Mouse (Mus musculus): ENCODE measurements around the gene Kl. TPM values are rescaled to one million over a fixed set of nuclear protein-coding genes. Genes with fewer than 3 reads are reported as not detected.

Kl gene
- 0.07 TPM in 1 of 2 replicates, not detected in the other for polyA plus RNA-seq (2014; fragmentation: Nextera tagmentation; extraction: Ambion mirVana)

GRCm38 (mm10) chr5:150952328-150952668, at the start of gene Kl:
TSS of gene Kl (plus strand) at chr5:150952607.
- Histone ChIP-seq H3K9ac (ENCODE audit: low read length) (peak within 1 kb of the TSS; percentile 34), H3K27ac (ENCODE audit: low read depth) (no peak within 1 kb of the TSS), H3K4me1 (replicated peaks; ENCODE audit: control insufficient read depth, insufficient read depth, low read length) (no peaks in the 10 kb centered on the region), H3K9me3 (ENCODE audit: control insufficient read depth, low read length) (no peaks in the 10 kb centered on the region), H3K27me3 (replicated peaks; ENCODE audit: control insufficient read depth, insufficient read depth, low read length) (peaks cover 36% of the 10 kb centered on the region), H3K36me3 (ENCODE audit: control insufficient read depth, insufficient read depth, low read length) (no peaks in the 10 kb centered on the region), H3K4me2 (ENCODE audit: low read length) (peak within 1 kb of the TSS; percentile 77), H3K4me3 (ENCODE audit: low read depth, low read length) (peak within 1 kb of the TSS; percentile 47)
- ATAC-seq (replicated peaks; ENCODE audit: low FRiP score, low TSS enrichment, low read depth) (peak; percentile 43; the same call in 1 of the 2 replicates), DNase-seq (ENCODE audit: low spot score) (no peak)
- 2% methylated on average over 22 of the region's 22 CpGs for WGBS

GRCm38 (mm10) chr5:150906053-150907040, 46.1 kb upstream of the Kl start:
- Histone ChIP-seq H3K27me3 (replicated peaks; ENCODE audit: control insufficient read depth, insufficient read depth, low read length) (no peaks in the 10 kb centered on the region), H3K4me2 (ENCODE audit: low read length) (no peak overlapping the region), H3K4me3 (ENCODE audit: low read depth, low read length) (no peak overlapping the region), H3K4me1 (replicated peaks; ENCODE audit: control insufficient read depth, insufficient read depth, low read length) (no peaks in the 10 kb centered on the region), H3K36me3 (ENCODE audit: control insufficient read depth, insufficient read depth, low read length) (no peaks in the 10 kb centered on the region), H3K9ac (ENCODE audit: low read length) (no peak overlapping the region), H3K27ac (ENCODE audit: low read depth) (no peak overlapping the region), H3K9me3 (ENCODE audit: control insufficient read depth, low read length) (no peaks in the 10 kb centered on the region)
- DNase-seq (ENCODE audit: low spot score) = no peak
- ATAC-seq (replicated peaks; ENCODE audit: low FRiP score, low TSS enrichment, low read depth) = no peak
- WGBS = 38% methylated on average over 9 of the region's 9 CpGs

DNA sequence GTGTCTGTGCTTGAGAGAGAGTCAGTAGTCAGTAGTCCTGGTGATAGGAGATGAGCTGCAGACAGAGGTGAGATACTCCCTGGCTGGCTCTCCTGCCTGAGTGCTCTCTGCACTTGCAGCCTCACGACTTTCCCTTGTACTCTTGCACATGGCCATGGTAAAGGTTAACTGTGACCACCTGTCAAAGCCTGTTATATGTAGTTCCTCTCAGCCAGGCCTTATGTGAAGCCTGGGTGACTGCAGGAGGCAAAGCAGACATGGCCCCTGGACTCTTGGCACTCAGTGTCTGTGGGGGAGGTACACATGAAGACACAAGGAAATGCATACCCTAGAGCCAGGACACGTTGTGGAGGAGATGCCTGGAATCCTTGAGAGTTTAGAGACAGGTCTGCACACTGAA, 40.3 kb upstream of the Kl start:
- ATAC-seq (replicated peaks; ENCODE audit: low FRiP score, low TSS enrichment, low read depth) = no peak
- no peak overlapping the region for H3K4me2 ChIP-seq (ENCODE audit: low read length)
- DNase-seq (ENCODE audit: low spot score) = no peak
- 8% methylated on average over 2 of the region's 2 CpGs for WGBS
- H3K9me3 ChIP-seq (ENCODE audit: control insufficient read depth, low read length) = no peaks in the 10 kb centered on the region
- H3K4me1 ChIP-seq (replicated peaks; ENCODE audit: control insufficient read depth, insufficient read depth, low read length) = no peaks in the 10 kb centered on the region
- H3K27me3 ChIP-seq (replicated peaks; ENCODE audit: control insufficient read depth, insufficient read depth, low read length) = no peaks in the 10 kb centered on the region
- no peak overlapping the region for H3K9ac ChIP-seq (ENCODE audit: low read length)
- no peak overlapping the region for H3K27ac ChIP-seq (ENCODE audit: low read depth)
- H3K36me3 ChIP-seq (ENCODE audit: control insufficient read depth, insufficient read depth, low read length) = no peaks in the 10 kb centered on the region
- H3K4me3 ChIP-seq (ENCODE audit: low read depth, low read length) = no peak overlapping the region

DNA sequence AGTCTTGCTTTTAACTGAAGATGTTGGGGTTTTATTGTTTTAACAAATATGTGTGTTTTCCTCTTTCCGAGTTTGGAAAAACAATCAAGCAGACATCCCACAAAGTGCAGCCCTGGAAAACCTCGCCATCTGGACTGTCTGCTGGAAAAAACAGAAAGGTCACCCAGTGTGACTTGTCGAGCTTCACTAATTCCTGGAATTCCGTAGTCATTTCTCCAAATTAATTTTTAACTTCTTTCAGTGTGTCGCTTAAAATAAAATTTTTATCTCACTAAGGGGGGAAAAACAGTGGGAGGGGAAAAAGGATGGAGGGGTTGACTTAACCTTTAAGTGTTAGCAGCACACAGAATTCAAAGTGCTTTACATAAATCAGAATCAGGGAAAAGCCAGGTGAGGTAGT, 39.8 kb upstream of the Kl start:
- Histone ChIP-seq H3K9ac (ENCODE audit: low read length) (no peak overlapping the region), H3K36me3 (ENCODE audit: control insufficient read depth, insufficient read depth, low read length) (no peaks in the 10 kb centered on the region), H3K4me1 (replicated peaks; ENCODE audit: control insufficient read depth, insufficient read depth, low read length) (no peaks in the 10 kb centered on the region), H3K27me3 (replicated peaks; ENCODE audit: control insufficient read depth, insufficient read depth, low read length) (no peaks in the 10 kb centered on the region), H3K9me3 (ENCODE audit: control insufficient read depth, low read length) (no peaks in the 10 kb centered on the region), H3K4me3 (ENCODE audit: low read depth, low read length) (no peak overlapping the region), H3K4me2 (ENCODE audit: low read length) (no peak overlapping the region), H3K27ac (ENCODE audit: low read depth) (no peak overlapping the region)
- 23% methylated on average over 5 of the region's 5 CpGs for WGBS
- ATAC-seq (replicated peaks; ENCODE audit: low FRiP score, low TSS enrichment, low read depth) (no peak), DNase-seq (ENCODE audit: low spot score) (no peak)

- ATAC-seq (replicated peaks; ENCODE audit: low FRiP score, low TSS enrichment, low read depth) (no peak), DNase-seq (ENCODE audit: low spot score) (no peak)
- no peaks in the 10 kb centered on the region for H3K4me1 ChIP-seq (replicated peaks; ENCODE audit: control insufficient read depth, insufficient read depth, low read length)
- WGBS = 72% methylated on average over 4 of the region's 4 CpGs
- H3K27ac ChIP-seq (ENCODE audit: low read depth) = no peak overlapping the region
- H3K4me3 ChIP-seq (ENCODE audit: low read depth, low read length) = no peak overlapping the region
- no peaks in the 10 kb centered on the region for H3K9me3 ChIP-seq (ENCODE audit: control insufficient read depth, low read length)
- no peak overlapping the region for H3K4me2 ChIP-seq (ENCODE audit: low read length)
- H3K27me3 ChIP-seq (replicated peaks; ENCODE audit: control insufficient read depth, insufficient read depth, low read length) = no peaks in the 10 kb centered on the region
- no peak overlapping the region for H3K9ac ChIP-seq (ENCODE audit: low read length)
- H3K36me3 ChIP-seq (ENCODE audit: control insufficient read depth, insufficient read depth, low read length) = no peaks in the 10 kb centered on the region
Observed at GRCm38 (mm10) chr5:150915080-150916055, 37.0 kb upstream of the Kl start.

- no peak for DNase-seq (ENCODE audit: low spot score)
- Histone ChIP-seq H3K27ac (ENCODE audit: low read depth) (no peak overlapping the region), H3K9me3 (ENCODE audit: control insufficient read depth, low read length) (no peaks in the 10 kb centered on the region), H3K4me2 (ENCODE audit: low read length) (no peak overlapping the region), H3K4me3 (ENCODE audit: low read depth, low read length) (no peak overlapping the region), H3K36me3 (ENCODE audit: control insufficient read depth, insufficient read depth, low read length) (no peaks in the 10 kb centered on the region), H3K4me1 (replicated peaks; ENCODE audit: control insufficient read depth, insufficient read depth, low read length) (no peaks in the 10 kb centered on the region), H3K27me3 (replicated peaks; ENCODE audit: control insufficient read depth, insufficient read depth, low read length) (no peaks in the 10 kb centered on the region), H3K9ac (ENCODE audit: low read length) (no peak overlapping the region)
- no peak for ATAC-seq (replicated peaks; ENCODE audit: low FRiP score, low TSS enrichment, low read depth)
- WGBS = 76% methylated on average over 21 of the region's 21 CpGs
Observed at GRCm38 (mm10) chr5:150917131-150917858, 35.1 kb upstream of the Kl start.

- no peak for ATAC-seq (replicated peaks; ENCODE audit: low FRiP score, low TSS enrichment, low read depth)
- Histone ChIP-seq H3K9ac (ENCODE audit: low read length) (no peak overlapping the region), H3K4me1 (replicated peaks; ENCODE audit: control insufficient read depth, insufficient read depth, low read length) (no peaks in the 10 kb centered on the region), H3K27ac (ENCODE audit: low read depth) (no peak overlapping the region), H3K4me2 (ENCODE audit: low read length) (no peak overlapping the region), H3K4me3 (ENCODE audit: low read depth, low read length) (no peak overlapping the region), H3K36me3 (ENCODE audit: control insufficient read depth, insufficient read depth, low read length) (no peaks in the 10 kb centered on the region), H3K9me3 (ENCODE audit: control insufficient read depth, low read length) (no peaks in the 10 kb centered on the region), H3K27me3 (replicated peaks; ENCODE audit: control insufficient read depth, insufficient read depth, low read length) (no peaks in the 10 kb centered on the region)
- DNase-seq (ENCODE audit: low spot score) = no peak
- 80% methylated on average over 13 of the region's 13 CpGs for WGBS
Observed at GRCm38 (mm10) chr5:150918599-150918998, 33.8 kb upstream of the Kl start.

DNA sequence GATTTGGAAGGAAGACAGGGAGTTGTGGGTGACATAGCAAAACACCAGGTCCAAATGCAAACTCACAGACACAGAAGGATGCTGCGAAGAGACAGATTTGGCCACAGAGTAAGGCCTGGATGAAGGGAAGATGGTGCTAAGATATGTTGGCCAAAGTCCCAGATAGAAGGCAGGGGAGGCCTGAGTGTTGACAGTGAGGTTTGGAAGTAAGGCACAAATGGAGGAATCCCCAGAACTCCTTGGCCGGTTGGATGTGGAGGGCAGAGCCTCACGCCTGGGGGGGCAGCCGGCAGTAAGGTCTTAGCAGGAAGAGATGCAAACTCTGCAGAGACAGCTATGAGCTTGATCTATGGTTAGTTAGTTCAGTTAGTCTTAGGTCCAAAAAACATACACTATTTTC, 33.1 kb upstream of the Kl start:
- ATAC-seq (replicated peaks; ENCODE audit: low FRiP score, low TSS enrichment, low read depth) (no peak), DNase-seq (ENCODE audit: low spot score) (no peak)
- WGBS = 81% methylated on average over 4 of the region's 4 CpGs
- no peaks in the 10 kb centered on the region for H3K9me3 ChIP-seq (ENCODE audit: control insufficient read depth, low read length)
- no peak overlapping the region for H3K4me3 ChIP-seq (ENCODE audit: low read depth, low read length)
- H3K36me3 ChIP-seq (ENCODE audit: control insufficient read depth, insufficient read depth, low read length) = no peaks in the 10 kb centered on the region
- no peaks in the 10 kb centered on the region for H3K27me3 ChIP-seq (replicated peaks; ENCODE audit: control insufficient read depth, insufficient read depth, low read length)
- H3K27ac ChIP-seq (ENCODE audit: low read depth) = no peak overlapping the region
- H3K4me1 ChIP-seq (replicated peaks; ENCODE audit: control insufficient read depth, insufficient read depth, low read length) = no peaks in the 10 kb centered on the region
- no peak overlapping the region for H3K4me2 ChIP-seq (ENCODE audit: low read length)
- no peak overlapping the region for H3K9ac ChIP-seq (ENCODE audit: low read length)
